Mouse (Mus musculus): ENCODE measurements around the gene Usp49. TPM values are rescaled to one million over a fixed set of nuclear protein-coding genes. Genes with fewer than 3 reads are reported as not detected.
"Not testable (repeated sequence)": the region's sequence is repeated elsewhere in the genome, so short reads cannot be mapped to it uniquely, and the experiment has no call there.

Gene Usp49
- polyA plus RNA-seq, 1 experiment from 2014 or later = 6.3 TPM

GRCm38 (mm10) chr17:47654346-47654745, 23.9 kb downstream of the Usp49 start:
- H3K27me3 ChIP-seq (ENCODE audit: control insufficient read depth, insufficient read depth, low read length); H3K36me3 ChIP-seq (ENCODE audit: control insufficient read depth, insufficient read depth, low read length); DNase-seq (ENCODE audit: low spot score, missing footprints); ATAC-seq (ENCODE audit: low FRiP score); H3K4me2 ChIP-seq; H3K27ac ChIP-seq (ENCODE audit: low read depth, low read length); H3K9ac ChIP-seq (ENCODE audit: low read length); H3K9me3 ChIP-seq (ENCODE audit: control insufficient read depth, low read length); H3K4me1 ChIP-seq (ENCODE audit: control insufficient read depth, insufficient read depth, low read length); H3K4me3 ChIP-seq (ENCODE audit: low read depth, low read length): not testable (repeated sequence)
- 94% methylated on average over 8 of the region's 8 CpGs for WGBS

- DNase-seq (ENCODE audit: low spot score, missing footprints) (no peak), ATAC-seq (ENCODE audit: low FRiP score) (no peak)
- Histone ChIP-seq H3K4me3 (ENCODE audit: low read depth, low read length) (no peak overlapping the region), H3K27ac (ENCODE audit: low read depth, low read length) (no peak overlapping the region), H3K36me3 (ENCODE audit: control insufficient read depth, insufficient read depth, low read length) (no peaks in the 10 kb centered on the region), H3K9me3 (ENCODE audit: control insufficient read depth, low read length) (no peaks in the 10 kb centered on the region), H3K4me1 (ENCODE audit: control insufficient read depth, insufficient read depth, low read length) (peaks cover 4% of the 10 kb centered on the region; the same call in 1 of the 2 replicates), H3K9ac (ENCODE audit: low read length) (no peak overlapping the region), H3K4me2 (no peak overlapping the region), H3K27me3 (ENCODE audit: control insufficient read depth, insufficient read depth, low read length) (no peaks in the 10 kb centered on the region)
- 78% methylated on average over 5 of the region's 5 CpGs for whole genome bisulfite sequencing
Measured at GRCm38 (mm10) chr17:47655697-47656096, 25.2 kb downstream of the Usp49 start.

- Histone ChIP-seq H3K4me1 (ENCODE audit: control insufficient read depth, insufficient read depth, low read length) (no peaks in the 10 kb centered on the region), H3K27ac (ENCODE audit: low read depth, low read length) (no peak overlapping the region), H3K9me3 (ENCODE audit: control insufficient read depth, low read length) (no peaks in the 10 kb centered on the region), H3K4me3 (ENCODE audit: low read depth, low read length) (no peak overlapping the region), H3K36me3 (ENCODE audit: control insufficient read depth, insufficient read depth, low read length) (no peaks in the 10 kb centered on the region), H3K9ac (ENCODE audit: low read length) (no peak overlapping the region), H3K27me3 (ENCODE audit: control insufficient read depth, insufficient read depth, low read length) (no peaks in the 10 kb centered on the region), H3K4me2 (no peak overlapping the region)
- ATAC-seq (ENCODE audit: low FRiP score) (no peak), DNase-seq (ENCODE audit: low spot score, missing footprints) (no peak)
- WGBS = 84% methylated on average over 4 of the region's 4 CpGs
Measured at GRCm38 (mm10) chr17:47657901-47658300, 27.4 kb downstream of the Usp49 start.

GRCm38 (mm10) chr17:47658741-47659243, 28.3 kb downstream of the Usp49 start:
- no peaks in the 10 kb centered on the region for H3K36me3 ChIP-seq (ENCODE audit: control insufficient read depth, insufficient read depth, low read length)
- no peaks in the 10 kb centered on the region for H3K9me3 ChIP-seq (ENCODE audit: control insufficient read depth, low read length)
- no peaks in the 10 kb centered on the region for H3K27me3 ChIP-seq (ENCODE audit: control insufficient read depth, insufficient read depth, low read length)
- H3K4me3 ChIP-seq (ENCODE audit: low read depth, low read length) = no peak overlapping the region
- DNase-seq (ENCODE audit: low spot score, missing footprints) = no peak
- no peak overlapping the region for H3K9ac ChIP-seq (ENCODE audit: low read length)
- H3K4me2 ChIP-seq = no peak overlapping the region
- H3K4me1 ChIP-seq (ENCODE audit: control insufficient read depth, insufficient read depth, low read length) = 0 out of 2 replicates have a peak, but pooled peaks cover 2% of the 10 kb centered on the region
- ATAC-seq (ENCODE audit: low FRiP score) = no peak
- WGBS = 87% methylated on average over 3 of the region's 3 CpGs
- H3K27ac ChIP-seq (ENCODE audit: low read depth, low read length) = no peak overlapping the region

GRCm38 (mm10) chr17:47663009-47663713, 32.7 kb downstream of the Usp49 start:
- Histone ChIP-seq H3K4me2 (no peak overlapping the region), H3K27me3 (ENCODE audit: control insufficient read depth, insufficient read depth, low read length) (no peaks in the 10 kb centered on the region), H3K9ac (ENCODE audit: low read length) (no peak overlapping the region), H3K27ac (ENCODE audit: low read depth, low read length) (no peak overlapping the region), H3K4me1 (ENCODE audit: control insufficient read depth, insufficient read depth, low read length) (0 out of 2 replicates have a peak, but pooled peaks cover 2% of the 10 kb centered on the region), H3K36me3 (ENCODE audit: control insufficient read depth, insufficient read depth, low read length) (no peaks in the 10 kb centered on the region), H3K9me3 (ENCODE audit: control insufficient read depth, low read length) (no peaks in the 10 kb centered on the region), H3K4me3 (ENCODE audit: low read depth, low read length) (no peak overlapping the region)
- no peak for DNase-seq (ENCODE audit: low spot score, missing footprints)
- ATAC-seq (ENCODE audit: low FRiP score) = no peak
- 35% methylated on average over 9 of the region's 9 CpGs for WGBS

- 88% methylated on average over 7 of the region's 7 CpGs for WGBS
Measured at GRCm38 (mm10) chr17:47664474-47664873, 34.0 kb downstream of the Usp49 start.

GRCm38 (mm10) chr17:47669166-47669565, 38.7 kb downstream of the Usp49 start:
- 82% methylated on average over 4 of the region's 4 CpGs for WGBS
- Histone ChIP-seq H3K9me3 (ENCODE audit: control insufficient read depth, low read length) (no peaks in the 10 kb centered on the region), H3K9ac (ENCODE audit: low read length) (no peak overlapping the region), H3K4me1 (ENCODE audit: control insufficient read depth, insufficient read depth, low read length) (peaks cover 11% of the 10 kb centered on the region), H3K27ac (ENCODE audit: low read depth, low read length) (no peak overlapping the region), H3K36me3 (ENCODE audit: control insufficient read depth, insufficient read depth, low read length) (0 out of 2 replicates have a peak, but pooled peaks cover 3% of the 10 kb centered on the region), H3K27me3 (ENCODE audit: control insufficient read depth, insufficient read depth, low read length) (peaks cover 12% of the 10 kb centered on the region), H3K4me2 (no peak overlapping the region), H3K4me3 (ENCODE audit: low read depth, low read length) (no peak overlapping the region)
- ATAC-seq (ENCODE audit: low FRiP score) (no peak), DNase-seq (ENCODE audit: low spot score, missing footprints) (no peak)

More at GRCm38 (mm10) chr17:47664474-47664873, 34.0 kb downstream of the Usp49 start:
- Histone ChIP-seq H3K9me3 (ENCODE audit: control insufficient read depth, low read length) (no peaks in the 10 kb centered on the region), H3K4me3 (ENCODE audit: low read depth, low read length) (no peak overlapping the region), H3K4me2 (no peak overlapping the region), H3K9ac (ENCODE audit: low read length) (no peak overlapping the region), H3K27me3 (ENCODE audit: control insufficient read depth, insufficient read depth, low read length) (no peaks in the 10 kb centered on the region), H3K27ac (ENCODE audit: low read depth, low read length) (no peak overlapping the region), H3K4me1 (ENCODE audit: control insufficient read depth, insufficient read depth, low read length) (0 out of 2 replicates have a peak, but pooled peaks cover 2% of the 10 kb centered on the region), H3K36me3 (ENCODE audit: control insufficient read depth, insufficient read depth, low read length) (no peaks in the 10 kb centered on the region)
- no peak for ATAC-seq (ENCODE audit: low FRiP score)
- DNase-seq (ENCODE audit: low spot score, missing footprints) = no peak

GRCm38 (mm10) chr17:47671988-47672310, 41.5 kb downstream of the Usp49 start:
- no peaks in the 10 kb centered on the region for H3K9me3 ChIP-seq (ENCODE audit: control insufficient read depth, low read length)
- H3K4me1 ChIP-seq (ENCODE audit: control insufficient read depth, insufficient read depth, low read length) = peaks cover 11% of the 10 kb centered on the region
- peak overlapping the region; percentile 29 for H3K4me3 ChIP-seq (ENCODE audit: low read depth, low read length)
- 8% methylated on average over 14 of the region's 14 CpGs for WGBS
- peak overlapping the region; percentile 60 for H3K4me2 ChIP-seq
- DNase-seq (ENCODE audit: low spot score, missing footprints) = no peak
- H3K9ac ChIP-seq (ENCODE audit: low read length) = peak overlapping the region; percentile 57
- H3K36me3 ChIP-seq (ENCODE audit: control insufficient read depth, insufficient read depth, low read length) = 0 out of 2 replicates have a peak, but pooled peaks cover 3% of the 10 kb centered on the region
- ATAC-seq (ENCODE audit: low FRiP score) = peak; percentile 72
- H3K27me3 ChIP-seq (ENCODE audit: control insufficient read depth, insufficient read depth, low read length) = peaks cover 12% of the 10 kb centered on the region
- no peak overlapping the region for H3K27ac ChIP-seq (ENCODE audit: low read depth, low read length)

GRCm38 (mm10) chr17:47672311-47673111, 42.0 kb downstream of the Usp49 start:
- H3K9ac ChIP-seq (ENCODE audit: low read length) = peak overlapping the region; percentile 57
- ATAC-seq (ENCODE audit: low FRiP score) (peak; percentile 74), DNase-seq (ENCODE audit: low spot score, missing footprints) (peak; percentile 96)
- 0 out of 2 replicates have a peak, but pooled peaks cover 3% of the 10 kb centered on the region for H3K36me3 ChIP-seq (ENCODE audit: control insufficient read depth, insufficient read depth, low read length)
- H3K27me3 ChIP-seq (ENCODE audit: control insufficient read depth, insufficient read depth, low read length) = peaks cover 12% of the 10 kb centered on the region
- no peaks in the 10 kb centered on the region for H3K9me3 ChIP-seq (ENCODE audit: control insufficient read depth, low read length)
- peak overlapping the region; percentile 60 for H3K4me2 ChIP-seq
- 3% methylated on average over 67 of the region's 68 CpGs for WGBS
- H3K27ac ChIP-seq (ENCODE audit: low read depth, low read length) = no peak overlapping the region; the same call in 1 of the 2 replicates
- peak overlapping the region; percentile 29 for H3K4me3 ChIP-seq (ENCODE audit: low read depth, low read length)
- peaks cover 11% of the 10 kb centered on the region for H3K4me1 ChIP-seq (ENCODE audit: control insufficient read depth, insufficient read depth, low read length)

All from midbrain, embryonic 11.5 days (tissue).